Mouse (Mus musculus) heart, embryonic 12.5 days (tissue): Measurements from ENCODE around the gene Mcoln2. TPM values are rescaled to one million over a fixed set of nuclear protein-coding genes. Genes with fewer than 3 reads are reported as not detected.

Experiments
- ATAC-seq: fragments of 200-750 bp; cut with Nextera tagmentation; 2 replicates; pipeline ENCODE4 v1.8.0; 2017; ENCODE audit warnings: moderate TSS enrichment, moderate library complexity; ENCODE audit not compliant: insufficient number of reproducible peaks, low FRiP score
- H3K27ac ChIP-seq: fragments of 300-500 bp; sonication (generic); 2 replicates; pipeline ENCODE4 v1.5.1; 2016; ENCODE audit warnings: mild to moderate bottlenecking, moderate library complexity; ENCODE audit not compliant: poor library complexity, severe bottlenecking
- H3K27me3 ChIP-seq: fragments of 300-500 bp; sonication (generic); replicated peaks from 2 replicates; pipeline ENCODE4 v1.6.1; 2016; ENCODE audit warnings: mild to moderate bottlenecking, moderate library complexity
- H3K36me3 ChIP-seq: fragments of 300-500 bp; sonication (generic); 2 replicates; pipeline ENCODE4 v1.6.1; 2016; ENCODE audit warnings: mild to moderate bottlenecking, moderate library complexity
- H3K4me1 ChIP-seq: fragments of 300-500 bp; sonication (generic); replicated peaks from 2 replicates; pipeline ENCODE4 v1.6.1; 2016; ENCODE audit warnings: mild to moderate bottlenecking
- H3K4me2 ChIP-seq: fragments of 300-500 bp; sonication (generic); 2 replicates; pipeline ENCODE4 v1.6.1; 2016; ENCODE audit warnings: mild to moderate bottlenecking, moderate library complexity
- H3K4me3 ChIP-seq: fragments of 300-500 bp; sonication (generic); 2 replicates; pipeline ENCODE4 v1.5.1; 2016; ENCODE audit warnings: mild to moderate bottlenecking
- H3K9ac ChIP-seq: fragments of 300-500 bp; sonication (generic); 2 replicates; pipeline ENCODE4 v1.6.1; 2016; ENCODE audit warnings: mild to moderate bottlenecking, moderate library complexity
- H3K9me3 ChIP-seq: fragments of 300-500 bp; sonication (generic); replicated peaks from 2 replicates; pipeline ENCODE4 v1.6.1; 2016; ENCODE audit warnings: mild to moderate bottlenecking, moderate library complexity
- WGBS: fragments of 180-500 bp; shearing (Covaris S2); methylation state at CpG from one replicate; pipeline ENCODE4 v1.1.7; 2016; 5-methylcytosine and 5-hydroxymethylcytosine counted together
- polyA plus RNA-seq: library from polyadenylated mRNA; unstranded; fragments of >200 nt; fragmentation: Nextera tagmentation; extraction: Ambion mirVana; gene quantifications from 2 replicates; pipeline ENCODE4 v1.2.1, GENCODE M21; 2016

Mcoln2 gene
- polyA plus RNA-seq, 1 experiment from 2014 or later = 0.57 TPM

GRCm38 (mm10) chr3:146159360-146159759, 9.7 kb downstream of the Mcoln2 start:
- no peak overlapping the region for H3K4me3 ChIP-seq
- H3K4me1 ChIP-seq = no peaks in the 10 kb centered on the region
- no peaks in the 10 kb centered on the region for H3K36me3 ChIP-seq
- WGBS = 84% methylated on average over 2 of the region's 2 CpGs
- no peak overlapping the region for H3K27ac ChIP-seq
- no peaks in the 10 kb centered on the region for H3K27me3 ChIP-seq
- no peaks in the 10 kb centered on the region for H3K9me3 ChIP-seq
- H3K4me2 ChIP-seq = no peak overlapping the region
- no peak overlapping the region for H3K9ac ChIP-seq
- ATAC-seq = no peak

GRCm38 (mm10) chr3:146162197-146162596, 12.6 kb downstream of the Mcoln2 start:
- Histone ChIP-seq H3K36me3 (no peaks in the 10 kb centered on the region), H3K4me1 (no peaks in the 10 kb centered on the region), H3K27ac (no peak overlapping the region), H3K9ac (no peak overlapping the region), H3K9me3 (0 out of 2 replicates have a peak, but pooled peaks cover 3% of the 10 kb centered on the region), H3K4me3 (no peak overlapping the region), H3K4me2 (no peak overlapping the region), H3K27me3 (no peaks in the 10 kb centered on the region)
- ATAC-seq = no peak
- 72% methylated on average over 4 of the region's 4 CpGs for WGBS

- H3K27ac ChIP-seq = no peak overlapping the region
- no peaks in the 10 kb centered on the region for H3K4me1 ChIP-seq
- 0 out of 2 replicates have a peak, but pooled peaks cover 3% of the 10 kb centered on the region for H3K9me3 ChIP-seq
- no peak overlapping the region for H3K9ac ChIP-seq
- no peak overlapping the region for H3K4me3 ChIP-seq
- no peaks in the 10 kb centered on the region for H3K27me3 ChIP-seq
- no peak for ATAC-seq
- WGBS = 79% methylated on average over 4 of the region's 4 CpGs
- H3K36me3 ChIP-seq = no peaks in the 10 kb centered on the region
- no peak overlapping the region for H3K4me2 ChIP-seq
Measured at GRCm38 (mm10) chr3:146169356-146169755, 19.7 kb downstream of the Mcoln2 start.

- Histone ChIP-seq H3K4me1 (no peaks in the 10 kb centered on the region), H3K27ac (no peak overlapping the region), H3K4me2 (no peak overlapping the region), H3K9me3 (no peaks in the 10 kb centered on the region), H3K9ac (no peak overlapping the region), H3K27me3 (no peaks in the 10 kb centered on the region), H3K36me3 (no peaks in the 10 kb centered on the region), H3K4me3 (no peak overlapping the region)
- no peak for ATAC-seq
- WGBS = 63% methylated on average over 5 of the region's 5 CpGs
Measured at GRCm38 (mm10) chr3:146173030-146173429, 23.4 kb downstream of the Mcoln2 start.

DNA sequence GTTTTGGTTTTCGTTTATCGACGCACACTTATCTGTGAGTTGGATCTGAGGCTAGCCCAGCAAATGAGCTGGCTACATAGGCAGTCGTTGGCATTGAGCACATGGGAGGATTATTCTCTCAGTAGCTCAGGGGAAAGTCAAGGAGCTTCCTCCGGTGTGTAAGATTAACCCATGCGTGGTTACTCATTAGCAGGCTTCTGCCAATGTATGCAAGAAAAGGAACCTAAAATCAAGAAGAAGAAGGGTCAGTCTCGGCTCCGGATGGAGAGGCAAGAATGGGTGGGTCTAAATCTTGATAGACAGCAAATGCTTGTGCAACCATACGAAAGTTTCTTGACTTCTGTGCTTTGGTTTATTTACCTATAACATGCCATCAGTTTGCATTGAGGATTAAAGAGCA, 24.6 kb downstream of the Mcoln2 start:
- ATAC-seq = no peak
- H3K4me2 ChIP-seq = no peak overlapping the region
- H3K9ac ChIP-seq = no peak overlapping the region
- WGBS = 84% methylated on average over 9 of the region's 9 CpGs
- no peak overlapping the region for H3K27ac ChIP-seq
- no peak overlapping the region for H3K4me3 ChIP-seq
- no peaks in the 10 kb centered on the region for H3K9me3 ChIP-seq
- H3K27me3 ChIP-seq = no peaks in the 10 kb centered on the region
- no peaks in the 10 kb centered on the region for H3K36me3 ChIP-seq
- H3K4me1 ChIP-seq = 0 out of 2 replicates have a peak, but pooled peaks cover 5% of the 10 kb centered on the region

DNA sequence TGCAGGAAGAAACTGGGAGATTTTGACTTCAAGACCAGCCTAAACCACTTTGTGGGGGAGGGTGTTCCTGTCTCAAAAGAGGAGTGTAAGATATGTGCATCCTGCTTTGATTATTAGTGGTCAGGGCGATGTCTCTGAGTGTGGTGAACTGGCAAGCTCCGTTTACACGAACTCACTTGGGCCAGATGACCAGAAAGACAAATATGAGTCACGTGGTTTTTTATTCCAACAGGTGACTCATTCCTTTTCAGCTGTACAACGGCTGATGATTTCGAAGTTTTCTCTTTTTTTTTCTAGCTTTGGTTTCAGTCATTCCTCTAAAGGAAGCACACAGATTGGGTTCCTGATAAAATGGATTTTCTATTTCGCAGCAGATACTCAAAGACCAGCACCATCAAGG, 27.7 kb downstream of the Mcoln2 start:
- no peaks in the 10 kb centered on the region for H3K27me3 ChIP-seq
- H3K4me1 ChIP-seq = peaks cover 16% of the 10 kb centered on the region; the same call in 1 of the 2 replicates
- no peak overlapping the region for H3K27ac ChIP-seq
- H3K4me3 ChIP-seq = 0 out of 2 replicates have a peak overlapping the region, but pooled peaks have one; percentile 17
- H3K36me3 ChIP-seq = no peaks in the 10 kb centered on the region
- H3K9ac ChIP-seq = no peak overlapping the region
- ATAC-seq = no peak
- WGBS = 49% methylated on average over 7 of the region's 7 CpGs
- H3K4me2 ChIP-seq = peak overlapping the region; percentile 58
- no peaks in the 10 kb centered on the region for H3K9me3 ChIP-seq

- Histone ChIP-seq H3K4me1 (peaks cover 16% of the 10 kb centered on the region; the same call in 1 of the 2 replicates), H3K9ac (0 out of 2 replicates have a peak overlapping the region, but pooled peaks have one; percentile 1), H3K4me2 (peak overlapping the region; percentile 58), H3K4me3 (peak overlapping the region; percentile 17), H3K36me3 (no peaks in the 10 kb centered on the region), H3K27ac (no peak overlapping the region), H3K27me3 (no peaks in the 10 kb centered on the region), H3K9me3 (no peaks in the 10 kb centered on the region)
- WGBS = 5% methylated on average over 16 of the region's 16 CpGs
- ATAC-seq = no peak
Measured at GRCm38 (mm10) chr3:146177748-146178582, 28.3 kb downstream of the Mcoln2 start.

GRCm38 (mm10) chr3:146180341-146180740, 30.7 kb downstream of the Mcoln2 start:
- no peaks in the 10 kb centered on the region for H3K9me3 ChIP-seq
- H3K4me1 ChIP-seq = peaks cover 19% of the 10 kb centered on the region; the same call in 1 of the 2 replicates
- 35% methylated on average over 2 of the region's 2 CpGs for WGBS
- H3K4me2 ChIP-seq = no peak overlapping the region
- H3K36me3 ChIP-seq = no peaks in the 10 kb centered on the region
- H3K27me3 ChIP-seq = no peaks in the 10 kb centered on the region
- no peak overlapping the region for H3K4me3 ChIP-seq
- no peak for ATAC-seq
- no peak overlapping the region for H3K9ac ChIP-seq
- H3K27ac ChIP-seq = no peak overlapping the region

GRCm38 (mm10) chr3:146180986-146181385, 31.4 kb downstream of the Mcoln2 start:
- 30% methylated on average over 3 of the region's 3 CpGs for WGBS
- no peak for ATAC-seq
- H3K9me3 ChIP-seq = no peaks in the 10 kb centered on the region
- H3K36me3 ChIP-seq = no peaks in the 10 kb centered on the region
- H3K9ac ChIP-seq = no peak overlapping the region
- H3K4me2 ChIP-seq = no peak overlapping the region
- no peak overlapping the region for H3K27ac ChIP-seq
- no peaks in the 10 kb centered on the region for H3K27me3 ChIP-seq
- H3K4me3 ChIP-seq = no peak overlapping the region
- peaks cover 23% of the 10 kb centered on the region; the same call in 1 of the 2 replicates for H3K4me1 ChIP-seq

GRCm38 (mm10) chr3:146184992-146185657, 35.5 kb downstream of the Mcoln2 start:
- peaks cover 8% of the 10 kb centered on the region; the same call in 1 of the 2 replicates for H3K4me1 ChIP-seq
- WGBS = 24% methylated on average over 13 of the region's 13 CpGs
- H3K27me3 ChIP-seq = no peaks in the 10 kb centered on the region
- 0 out of 2 replicates have a peak, but pooled peaks cover 4% of the 10 kb centered on the region for H3K9me3 ChIP-seq
- H3K9ac ChIP-seq = 0 out of 2 replicates have a peak overlapping the region, but pooled peaks have one; percentile 29
- H3K4me2 ChIP-seq = no peak overlapping the region
- H3K36me3 ChIP-seq = no peaks in the 10 kb centered on the region
- H3K27ac ChIP-seq = no peak overlapping the region
- no peak overlapping the region for H3K4me3 ChIP-seq
- peak; percentile 46; the same call in 1 of the 2 replicates for ATAC-seq

DNA sequence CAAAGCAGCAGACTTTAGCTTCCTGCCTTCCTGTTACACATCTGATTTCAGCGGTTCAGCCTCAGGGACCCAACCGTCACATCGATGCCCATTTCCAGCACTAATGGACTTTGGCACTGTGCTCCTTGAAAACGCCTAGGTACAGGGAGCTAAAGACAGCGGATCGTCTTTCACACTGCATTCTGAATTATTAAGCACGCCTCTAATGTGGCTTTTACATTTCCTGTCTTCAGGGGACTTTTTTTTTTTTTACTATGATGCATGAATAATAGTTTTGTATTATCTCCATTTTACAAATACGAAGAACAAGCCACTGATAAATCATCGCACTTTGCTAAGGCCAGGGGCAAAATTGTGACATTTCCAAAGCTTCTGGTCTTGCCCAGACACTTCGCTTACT, 36.4 kb downstream of the Mcoln2 start:
- Histone ChIP-seq H3K36me3 (no peaks in the 10 kb centered on the region), H3K4me3 (no peak overlapping the region), H3K4me2 (no peak overlapping the region), H3K27me3 (no peaks in the 10 kb centered on the region), H3K4me1 (peaks cover 7% of the 10 kb centered on the region; the same call in 1 of the 2 replicates), H3K27ac (no peak overlapping the region), H3K9me3 (0 out of 2 replicates have a peak, but pooled peaks cover 4% of the 10 kb centered on the region), H3K9ac (no peak overlapping the region)
- no peak for ATAC-seq
- 90% methylated on average over 10 of the region's 10 CpGs for WGBS
